Mouse (Mus musculus) cerebellum, adult 9-10 months (tissue): Measurements from ENCODE around the gene Brk1.

Experiments used
- DNase-seq: peaks from one replicate; pipeline ENCODE4 v3.0.0; 2022

Brk1 gene

DNA sequence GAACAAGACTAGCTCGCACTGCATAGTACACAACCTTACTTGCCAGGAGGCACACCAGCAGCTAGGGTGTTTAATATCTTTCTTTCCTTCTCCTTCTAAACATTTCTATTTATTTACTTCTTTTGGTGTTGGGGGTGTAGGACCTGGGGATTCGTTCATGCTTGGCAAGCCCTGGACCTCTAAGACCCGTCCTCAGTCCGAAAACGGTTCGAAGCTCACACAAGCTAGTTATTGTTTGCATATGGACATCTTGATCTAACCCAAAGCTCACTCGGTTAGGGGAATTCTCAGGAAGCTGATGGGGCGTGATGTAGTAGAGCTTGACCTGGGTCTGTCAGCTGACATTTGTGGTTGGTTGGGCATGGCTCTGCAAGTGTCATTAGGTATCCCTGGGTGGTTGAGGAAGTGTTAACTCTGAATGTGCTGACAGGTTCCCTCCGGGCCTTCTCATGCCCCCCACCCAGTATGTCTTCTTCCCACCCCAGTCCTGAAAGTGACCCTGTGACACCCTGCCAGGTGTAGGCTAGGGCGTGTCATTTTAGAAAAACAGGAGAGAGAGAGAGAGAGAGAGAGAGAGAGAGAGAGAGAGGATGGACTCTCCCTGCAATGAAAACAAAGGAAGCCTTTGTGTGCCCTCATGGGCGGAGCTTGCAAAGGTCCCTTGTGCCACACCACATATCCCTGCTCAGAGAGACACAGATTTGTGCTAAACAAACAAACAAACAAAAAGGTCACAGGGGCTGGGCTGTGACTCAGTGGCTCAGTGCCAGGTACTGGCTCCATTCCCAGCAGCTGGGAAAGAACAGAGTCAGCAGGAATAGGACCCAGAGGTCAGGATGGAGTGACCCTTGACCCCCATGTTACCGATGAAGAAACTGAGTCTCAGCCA, 57.0 kb downstream of the Brk1 start:
- DNase-seq = no peak

DNA sequence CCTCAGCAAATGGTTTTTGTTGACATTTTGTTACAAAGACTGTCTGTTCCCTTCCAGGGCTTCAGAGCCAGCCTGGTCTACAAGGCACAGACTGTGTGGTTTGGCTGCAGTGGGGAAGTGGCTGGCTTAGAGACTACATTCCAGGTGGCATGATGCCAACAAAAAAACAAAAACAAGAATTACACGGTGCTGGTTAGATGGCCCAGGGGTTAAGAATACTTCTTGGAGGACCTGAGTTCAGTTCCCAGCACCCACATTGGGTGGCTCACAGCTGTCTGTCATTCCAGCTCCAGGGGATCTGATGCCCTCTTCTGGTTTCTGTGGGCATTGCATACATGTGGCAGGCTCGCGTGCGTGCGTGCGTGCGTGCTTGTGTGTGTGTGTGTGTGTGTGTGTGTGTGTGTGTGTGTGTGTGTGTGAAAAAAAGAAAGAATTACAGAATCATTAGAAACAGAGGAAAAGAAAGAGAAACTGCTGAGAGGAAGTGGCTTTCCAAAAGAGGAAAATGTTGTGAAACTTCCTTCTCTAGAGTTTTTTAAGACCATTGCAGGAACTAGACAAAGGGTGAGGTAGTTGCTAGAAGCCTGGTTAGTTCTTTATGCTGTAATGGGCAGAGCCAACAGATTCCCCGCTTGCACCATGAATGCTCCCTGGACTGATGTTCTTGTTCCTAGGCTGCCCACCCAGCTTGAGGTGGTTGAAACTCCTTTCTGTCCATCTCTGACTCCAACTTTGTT, 58.6 kb downstream of the Brk1 start:
- DNase-seq = no peak

DNA sequence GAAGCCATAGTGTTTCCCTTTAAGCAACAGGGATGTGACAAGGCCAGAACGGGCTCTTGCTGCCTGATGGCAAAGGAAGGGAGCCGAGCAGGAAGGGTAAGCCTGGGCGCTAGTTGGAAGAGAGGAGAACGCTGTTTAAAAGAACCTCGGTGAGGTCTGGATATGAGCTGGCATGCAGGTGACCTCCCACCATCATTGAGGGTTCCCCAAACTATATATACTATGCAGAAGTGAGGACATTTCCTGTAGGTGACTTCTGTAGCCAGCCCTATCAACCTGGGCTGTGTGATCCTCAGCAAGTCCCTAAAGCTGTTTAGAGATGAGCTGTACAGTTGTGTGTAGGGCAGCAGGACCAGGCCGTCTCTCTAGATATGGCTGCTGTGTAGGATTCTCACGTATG, 59.7 kb downstream of the Brk1 start:
- no peak for DNase-seq
